Mouse (Mus musculus) activated CD4-positive, CD25-positive, alpha-beta regulatory T cell, adult 9 weeks (primary cell): ENCODE data around the gene Sh2d4b. TPM values are rescaled to one million over a fixed set of nuclear protein-coding genes. Genes with fewer than 3 reads are reported as not detected.

Experiments
- polyA plus RNA-seq: library from polyadenylated mRNA; unstranded; fragments of 100-300 nt; shearing (Covaris generic); gene quantifications from one replicate; pipeline ENCODE4 v1.2.1, GENCODE M21; 2017

The Sh2d4b gene
- polyA plus RNA-seq: 0.39 TPM

GRCm38 (mm10) chr14:40893196-40893595 lies at the start of gene Sh2d4b:
Sh2d4b (minus strand) TSS chr14:40893266.

Other genes starting within 250 kb of the Sh2d4b start
- gene Tspan14, start 73.5 kb upstream of the Sh2d4b start, polyA plus RNA-seq: 107 TPM
- gene Fam213a, start 120.5 kb upstream of the Sh2d4b start, polyA plus RNA-seq: 8.6 TPM
- gene Dydc2, start 175.9 kb upstream of the Sh2d4b start, polyA plus RNA-seq: not detected
- not detected for gene Dydc1, start 179.6 kb upstream of the Sh2d4b start, polyA plus RNA-seq
- gene Mat1a, start 211.8 kb upstream of the Sh2d4b start, polyA plus RNA-seq: not detected
- gene Sftpa1, start 238.5 kb upstream of the Sh2d4b start, polyA plus RNA-seq: not detected